8 mouse cellular contexts compared by ENCODE assay signal in the genomic region with DNA sequence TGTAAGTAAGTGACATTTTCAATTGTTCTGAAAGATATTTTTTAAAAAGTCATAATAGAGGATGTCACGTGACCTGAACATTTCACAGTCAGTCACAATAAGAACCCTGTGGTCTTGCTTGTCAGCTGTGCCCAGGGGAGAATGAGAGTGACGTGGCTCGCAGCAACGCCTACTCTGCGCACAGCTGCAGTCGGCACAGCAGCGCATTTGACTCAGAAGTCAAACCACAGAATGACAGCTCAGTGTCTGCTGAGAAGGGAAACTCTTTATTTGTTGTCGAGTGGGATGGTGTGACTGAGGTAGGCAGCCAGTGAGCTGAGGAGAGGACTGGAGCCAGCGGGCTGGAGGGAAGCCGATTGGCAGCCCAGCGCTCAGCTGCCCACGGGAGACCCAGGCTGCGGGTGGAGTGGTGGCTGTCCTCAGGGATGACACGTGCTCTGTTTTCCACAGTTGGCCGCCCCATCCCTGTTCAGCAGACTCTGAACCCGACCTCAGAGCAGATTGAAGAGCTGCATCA. TPM values are rescaled to one million over a fixed set of nuclear protein-coding genes. Genes with fewer than 3 reads are reported as not detected.
DNase-seq lines count a peak whose midpoint lies in the region; ATAC-seq and TF ChIP-seq lines count a peak whose summit lies in the region.

No protein-coding gene starts in this region.

- ATAC-seq in embryonic facial prominence, embryonic 14.5 days (ENCODE audit: low read depth) = peak; percentile 87
- ATAC-seq in kidney, embryonic 14.5 days (ENCODE audit: low FRiP score, low TSS enrichment) = peak; percentile 66; the same call in 1 of the 2 replicates
- peak; percentile 87 for ATAC-seq in limb, embryonic 14.5 days (ENCODE audit: low FRiP score, low read depth)
- ATAC-seq in midbrain, embryonic 15.5 days (replicated peaks) = peak; percentile 96

- H3K27me3 ChIP-seq in embryonic facial prominence, embryonic 14.5 days (replicated peaks; ENCODE audit: control insufficient read depth, insufficient read depth, low read length) = no peaks in the 10 kb centered on the region
- H3K27me3 ChIP-seq in heart, embryonic 10.5 days (ENCODE audit: insufficient read depth, poor library complexity, severe bottlenecking) = no peaks in the 10 kb centered on the region
- H3K27me3 ChIP-seq in kidney, embryonic 14.5 days (ENCODE audit: control insufficient read depth, insufficient read depth, low read length) = no peaks in the 10 kb centered on the region
- no peaks in the 10 kb centered on the region for H3K27me3 ChIP-seq in limb, embryonic 14.5 days (ENCODE audit: control insufficient read depth, insufficient read depth, low read length)
- no peaks in the 10 kb centered on the region for H3K27me3 ChIP-seq in midbrain, embryonic 15.5 days (replicated peaks)

- H3K4me1 ChIP-seq in embryonic facial prominence, embryonic 14.5 days (ENCODE audit: control insufficient read depth, insufficient read depth, low read length) = peaks cover 21% of the 10 kb centered on the region; the same call in 1 of the 2 replicates
- H3K4me1 ChIP-seq in heart, embryonic 10.5 days = peaks cover 11% of the 10 kb centered on the region
- H3K4me1 ChIP-seq in kidney, embryonic 14.5 days (ENCODE audit: control insufficient read depth, insufficient read depth, low read length) = no peaks in the 10 kb centered on the region
- H3K4me1 ChIP-seq in limb, embryonic 14.5 days (ENCODE audit: control insufficient read depth, insufficient read depth, low read length) = peaks cover 14% of the 10 kb centered on the region
- peaks cover 15% of the 10 kb centered on the region for H3K4me1 ChIP-seq in midbrain, embryonic 15.5 days

- TF ChIP-seq POLR2A in limb, embryonic 14.5 days (IDR thresholded peaks at IDR 0.05; ENCODE audit: borderline replicate concordance, extremely low read depth, insufficient read depth, insufficient read length) = no peak

- peak; percentile 91 for DNase-seq in 416B (ENCODE audit: low read depth)
- DNase-seq in adrenal gland, postnatal 36 days = peak; percentile 60 to 67
- DNase-seq in embryonic facial prominence, embryonic 14.5 days (ENCODE audit: low spot score) = peak; percentile 89
- peak; percentile 76 for DNase-seq in heart, embryonic 10.5 days (ENCODE audit: low spot score)
- peak; percentile 63 for DNase-seq in limb, embryonic 14.5 days (ENCODE audit: low spot score)
- peak; percentile 79 to 82 for DNase-seq in spleen, postnatal 36 days (ENCODE audit: low spot score in 2 of 2)

- peak overlapping the region; percentile 70 for H3K27ac ChIP-seq in embryonic facial prominence, embryonic 14.5 days (replicated peaks; ENCODE audit: low read depth, low read length)
- peak overlapping the region; percentile 65 for H3K27ac ChIP-seq in heart, embryonic 10.5 days
- H3K27ac ChIP-seq in kidney, embryonic 14.5 days (ENCODE audit: low read depth, low read length) = no peak overlapping the region
- H3K27ac ChIP-seq in limb, embryonic 14.5 days (replicated peaks; ENCODE audit: low read depth, low read length) = no peak overlapping the region
- H3K27ac ChIP-seq in midbrain, embryonic 15.5 days = peak overlapping the region; percentile 75

- no peaks in the 10 kb centered on the region for H3K36me3 ChIP-seq in embryonic facial prominence, embryonic 14.5 days (ENCODE audit: control insufficient read depth, insufficient read depth, low read length)
- no peaks in the 10 kb centered on the region for H3K36me3 ChIP-seq in heart, embryonic 10.5 days
- H3K36me3 ChIP-seq in kidney, embryonic 14.5 days (ENCODE audit: control insufficient read depth, insufficient read depth, low read length) = no peaks in the 10 kb centered on the region
- H3K36me3 ChIP-seq in limb, embryonic 14.5 days (ENCODE audit: control insufficient read depth, insufficient read depth, low read length) = no peaks in the 10 kb centered on the region
- no peaks in the 10 kb centered on the region for H3K36me3 ChIP-seq in midbrain, embryonic 15.5 days (replicated peaks)

- H3K9ac ChIP-seq in embryonic facial prominence, embryonic 14.5 days (ENCODE audit: low read depth, low read length) = peak overlapping the region; percentile 55
- H3K9ac ChIP-seq in kidney, embryonic 14.5 days (ENCODE audit: low read depth, low read length) = no peak overlapping the region
- peak overlapping the region; percentile 38; the same call in 1 of the 2 replicates for H3K9ac ChIP-seq in limb, embryonic 14.5 days (ENCODE audit: low read depth, low read length, severe bottlenecking)
- H3K9ac ChIP-seq in midbrain, embryonic 15.5 days = peak overlapping the region; percentile 38

- 17% methylated on average over 16 of the region's 16 CpGs for WGBS in embryonic facial prominence, embryonic 14.5 days
- WGBS in heart, embryonic 10.5 days = 34% methylated on average over 16 of the region's 16 CpGs
- WGBS in kidney, embryonic 14.5 days = 45% methylated on average over 16 of the region's 16 CpGs
- WGBS in limb, embryonic 14.5 days = 39% methylated on average over 16 of the region's 16 CpGs
- WGBS in midbrain, embryonic 15.5 days = 10% methylated on average over 16 of the region's 16 CpGs

- H3K4me2 ChIP-seq in embryonic facial prominence, embryonic 14.5 days (ENCODE audit: low read depth, low read length) = peak overlapping the region; percentile 76
- H3K4me2 ChIP-seq in kidney, embryonic 14.5 days (replicated peaks; ENCODE audit: low read depth, low read length) = peak overlapping the region; percentile 29
- H3K4me2 ChIP-seq in limb, embryonic 14.5 days (replicated peaks; ENCODE audit: low read depth, low read length, severe bottlenecking) = peak overlapping the region; percentile 49
- H3K4me2 ChIP-seq in midbrain, embryonic 15.5 days = peak overlapping the region; percentile 84

- peak overlapping the region; percentile 38 for H3K4me3 ChIP-seq in embryonic facial prominence, embryonic 14.5 days (ENCODE audit: low read depth, low read length)
- peak overlapping the region; percentile 48 for H3K4me3 ChIP-seq in heart, embryonic 10.5 days
- H3K4me3 ChIP-seq in kidney, embryonic 14.5 days (ENCODE audit: low read length) = peak overlapping the region; percentile 8; the same call in 1 of the 2 replicates
- H3K4me3 ChIP-seq in limb, embryonic 14.5 days (replicated peaks; ENCODE audit: low read length) = peak overlapping the region; percentile 19
- peak overlapping the region; percentile 39 for H3K4me3 ChIP-seq in midbrain, embryonic 15.5 days

- H3K9me3 ChIP-seq in embryonic facial prominence, embryonic 14.5 days (ENCODE audit: control insufficient read depth, low read length) = no peaks in the 10 kb centered on the region
- no peaks in the 10 kb centered on the region for H3K9me3 ChIP-seq in heart, embryonic 10.5 days
- H3K9me3 ChIP-seq in kidney, embryonic 14.5 days (ENCODE audit: control insufficient read depth, low read length) = no peaks in the 10 kb centered on the region
- no peaks in the 10 kb centered on the region for H3K9me3 ChIP-seq in limb, embryonic 14.5 days (ENCODE audit: control insufficient read depth, low read length)
- no peaks in the 10 kb centered on the region for H3K9me3 ChIP-seq in midbrain, embryonic 15.5 days

RNA-seq across cellular contexts. Expression of a gene that starts 25.6 kb away (rescaled TPM):
- under 1 TPM in 1 of 2 experiments, not detected in 1; 0.17 TPM for total RNA-seq in adrenal gland, postnatal 36 days (2021)
- polyA plus RNA-seq in embryonic facial prominence, embryonic 14.5 days (2014; fragmentation: Nextera tagmentation; extraction: Ambion mirVana) = 0.40 and 0.73 TPM in 2 replicates
- polyA plus RNA-seq in heart, embryonic 10.5 days (2016; fragmentation: Nextera tagmentation; extraction: Ambion mirVana) = 0.05 and 0.15 TPM in 2 replicates
- 0.20 and 0.24 TPM in 2 replicates for polyA plus RNA-seq in kidney, embryonic 14.5 days (2014; fragmentation: Nextera tagmentation; extraction: Ambion mirVana)
- polyA plus RNA-seq in limb, embryonic 14.5 days (2012; rRNA removed) = 0.58 and 0.72 TPM in 2 replicates
- 0.06 and 0.33 TPM in 2 replicates for polyA plus RNA-seq in limb, embryonic 14.5 days (2014; fragmentation: Nextera tagmentation; extraction: Ambion mirVana)
- polyA plus RNA-seq in midbrain, embryonic 15.5 days (2015; fragmentation: Nextera tagmentation; extraction: Ambion mirVana) = 1.3 and 1.8 TPM in 2 replicates

RNA-seq across cellular contexts. Expression of a gene that starts 26.8 kb away (rescaled TPM):
- 1 to 10 TPM; 2.1 to 3.1 TPM for total RNA-seq in adrenal gland, postnatal 36 days (2021)
- polyA plus RNA-seq in embryonic facial prominence, embryonic 14.5 days (2014; fragmentation: Nextera tagmentation; extraction: Ambion mirVana) = 0.69 and 0.72 TPM in 2 replicates
- polyA plus RNA-seq in heart, embryonic 10.5 days (2016; fragmentation: Nextera tagmentation; extraction: Ambion mirVana) = 0.22 TPM in 1 of 2 replicates, not detected in the other
- 0.60 TPM in 1 of 2 replicates, not detected in the other for polyA plus RNA-seq in kidney, embryonic 14.5 days (2014; fragmentation: Nextera tagmentation; extraction: Ambion mirVana)
- polyA plus RNA-seq in limb, embryonic 14.5 days (2012; rRNA removed) = 0.18 and 0.41 TPM in 2 replicates
- 0.37 and 0.54 TPM in 2 replicates for polyA plus RNA-seq in limb, embryonic 14.5 days (2014; fragmentation: Nextera tagmentation; extraction: Ambion mirVana)
- 0.40 and 0.80 TPM in 2 replicates for polyA plus RNA-seq in midbrain, embryonic 15.5 days (2015; fragmentation: Nextera tagmentation; extraction: Ambion mirVana)

RNA-seq across cellular contexts. Expression of a gene that starts 48.9 kb away (rescaled TPM):
- 10 to 100 TPM; 71.0 to 77.3 TPM for total RNA-seq in adrenal gland, postnatal 36 days (2021)
- polyA plus RNA-seq in embryonic facial prominence, embryonic 14.5 days (2014; fragmentation: Nextera tagmentation; extraction: Ambion mirVana) = 122 and 145 TPM in 2 replicates
- 122 and 133 TPM in 2 replicates for polyA plus RNA-seq in heart, embryonic 10.5 days (2016; fragmentation: Nextera tagmentation; extraction: Ambion mirVana)
- 135 and 148 TPM in 2 replicates for polyA plus RNA-seq in kidney, embryonic 14.5 days (2014; fragmentation: Nextera tagmentation; extraction: Ambion mirVana)
- 49.6 and 60.3 TPM in 2 replicates for polyA plus RNA-seq in limb, embryonic 14.5 days (2012; rRNA removed)
- 124 and 131 TPM in 2 replicates for polyA plus RNA-seq in limb, embryonic 14.5 days (2014; fragmentation: Nextera tagmentation; extraction: Ambion mirVana)
- 149 and 154 TPM in 2 replicates for polyA plus RNA-seq in midbrain, embryonic 15.5 days (2015; fragmentation: Nextera tagmentation; extraction: Ambion mirVana)

Comparison
In these comparisons a context has a peak if more than half of its experiments do, and no peak if none do; other contexts are left out.
1. H3K27ac ChIP-seq: peak in embryonic facial prominence, embryonic 14.5 days (single experiment), heart, embryonic 10.5 days (single experiment) and midbrain, embryonic 15.5 days (single experiment); none in kidney, embryonic 14.5 days (single experiment) and limb, embryonic 14.5 days (single experiment).
2. H3K4me2 ChIP-seq: peak in every context shown above with its lines; median percentile 84 in midbrain, embryonic 15.5 days; 76 in embryonic facial prominence, embryonic 14.5 days; 49 in limb, embryonic 14.5 days; 29 in kidney, embryonic 14.5 days.
3. Peak in every context shown above with its lines, with median percentiles within 50 percentile points of each other: DNase-seq, ATAC-seq and H3K4me3 ChIP-seq.